Mouse (Mus musculus) erythroblast, embryonic 14.5 days (primary cell): ENCODE measurements around the gene Tnk2.

Experiments used
- GATA1 ChIP-seq: IDR thresholded peaks from 2 replicates; pipeline ENCODE4 v1.6.1; 2012; ENCODE audit warnings: low read length, inconsistent platforms, mixed read lengths
- TAL1 ChIP-seq: IDR thresholded peaks from 3 replicates; pipeline ENCODE4 v1.6.1; 2012; ENCODE audit warnings: low read length, inconsistent platforms, mixed read lengths

- TF ChIP-seq GATA1: no peak
- TF ChIP-seq TAL1: no peak
Measured at GRCm38 (mm10) chr16:32595142-32595855, 48.4 kb upstream of the Tnk2 start.
